Mouse (Mus musculus) brain, embryonic 14.5 days (tissue): ENCODE measurements around the gene Cep72.

Experiments
- CTCF ChIP-seq: fragments of 200-500 bp; IDR thresholded peaks from 2 replicates; pipeline ENCODE4 v1.5.1; 2012; ENCODE audit warnings: inconsistent platforms, mild to moderate bottlenecking, moderate library complexity, borderline replicate concordance; ENCODE audit not compliant: insufficient read depth, insufficient read length; ENCODE audit errors: extremely low read depth
- POLR2A ChIP-seq: fragments of 200-500 bp; IDR thresholded peaks from 2 replicates; pipeline ENCODE4 v1.6.1; 2012; ENCODE audit warnings: mild to moderate bottlenecking, inconsistent platforms, borderline replicate concordance; ENCODE audit not compliant: poor library complexity, insufficient read depth, insufficient read length, severe bottlenecking; ENCODE audit errors: extremely low read depth

- TF ChIP-seq CTCF = no peak
- TF ChIP-seq POLR2A = no peak
Observed at GRCm38 (mm10) chr13:74102108-74102830, 40.2 kb upstream of the Cep72 start.
